Mouse (Mus musculus) thymus, postnatal 36 days (tissue): ENCODE measurements around the gene Tbx1.

Source experiments
- DNase-seq, 2 experiments: peaks; one replicate each; pipeline ENCODE4 v3.0.0; 2022; ENCODE audit warnings: mixed read lengths in 2 of 2

Gene Tbx1

GRCm38 (mm10) chr16:18589804-18590790 lies at the start of gene Tbx1:
TSS of gene Tbx1 (minus strand) at chr16:18590671.
- peak; percentile 63 to 67 for DNase-seq

DNA sequence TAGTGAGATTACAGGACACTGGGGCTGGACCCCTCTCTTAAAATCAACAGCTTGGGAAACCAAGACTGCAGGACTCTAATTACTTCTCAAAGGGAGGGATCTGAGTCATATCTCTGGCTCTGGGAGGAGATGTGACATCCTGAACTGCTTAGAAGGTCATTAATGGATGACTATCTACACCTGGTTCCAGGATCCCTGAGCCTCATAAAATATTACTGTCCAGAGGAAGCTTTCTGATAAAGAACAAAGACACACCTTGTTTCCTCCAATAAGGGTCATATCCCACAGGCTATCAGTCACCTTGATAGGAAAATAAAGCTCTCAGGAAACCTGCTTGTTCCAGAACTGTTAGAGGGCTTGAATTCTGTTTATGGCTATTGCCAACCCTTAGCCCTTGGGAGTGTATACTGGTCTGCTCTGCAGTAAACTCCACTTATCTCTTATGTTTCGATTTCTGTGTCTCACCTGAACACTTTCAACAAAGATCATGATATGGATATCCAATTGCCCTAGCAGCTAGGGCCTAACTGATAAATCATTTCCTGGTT lies 49.0 kb upstream of the Tbx1 start:
- no peak for DNase-seq

DNA sequence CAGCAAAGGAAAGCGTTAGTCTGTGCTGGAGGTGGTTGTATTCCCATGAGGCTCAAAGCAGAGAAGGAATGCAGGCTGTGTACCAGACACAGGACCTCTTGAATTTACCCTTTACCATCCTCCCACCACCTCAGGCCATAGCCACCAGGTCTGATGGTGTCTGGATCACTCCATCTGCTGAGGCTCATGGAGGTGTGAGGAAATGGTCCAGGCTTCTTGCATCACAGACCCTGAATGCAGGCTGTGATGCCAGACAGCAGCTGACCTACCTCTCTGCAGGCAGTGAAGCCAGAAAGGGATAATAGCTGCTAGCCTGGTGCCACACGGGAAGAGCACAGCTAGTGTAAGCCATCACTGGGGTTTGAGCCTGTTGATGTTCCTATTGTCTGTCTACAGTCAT lies 47.9 kb upstream of the Tbx1 start:
- no peak for DNase-seq

DNA sequence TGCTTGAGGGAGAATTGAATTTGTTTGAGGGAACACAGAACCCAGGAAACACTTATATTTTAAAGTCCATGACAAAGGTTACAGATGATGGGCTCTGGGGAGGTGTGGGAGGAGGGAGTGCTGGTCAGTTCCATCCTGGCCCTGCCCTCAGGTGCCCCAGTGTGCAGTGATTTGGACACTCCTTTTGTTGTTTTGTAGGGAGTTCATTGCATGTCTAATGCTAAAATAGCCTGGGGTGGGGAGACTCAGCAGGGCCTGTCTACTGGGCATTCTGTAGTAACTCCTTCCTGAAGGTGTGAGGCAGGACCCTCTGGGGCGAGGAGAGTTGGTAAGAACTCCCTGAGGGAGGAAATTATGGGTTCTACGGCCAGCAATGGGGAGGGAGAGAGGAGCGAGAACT lies 46.3 kb upstream of the Tbx1 start:
- DNase-seq: no peak

GRCm38 (mm10) chr16:18636401-18636800 lies 45.9 kb upstream of the Tbx1 start:
- DNase-seq: no peak

- DNase-seq: no peak
Observed at GRCm38 (mm10) chr16:18633333-18633732, 42.9 kb upstream of the Tbx1 start.

DNA sequence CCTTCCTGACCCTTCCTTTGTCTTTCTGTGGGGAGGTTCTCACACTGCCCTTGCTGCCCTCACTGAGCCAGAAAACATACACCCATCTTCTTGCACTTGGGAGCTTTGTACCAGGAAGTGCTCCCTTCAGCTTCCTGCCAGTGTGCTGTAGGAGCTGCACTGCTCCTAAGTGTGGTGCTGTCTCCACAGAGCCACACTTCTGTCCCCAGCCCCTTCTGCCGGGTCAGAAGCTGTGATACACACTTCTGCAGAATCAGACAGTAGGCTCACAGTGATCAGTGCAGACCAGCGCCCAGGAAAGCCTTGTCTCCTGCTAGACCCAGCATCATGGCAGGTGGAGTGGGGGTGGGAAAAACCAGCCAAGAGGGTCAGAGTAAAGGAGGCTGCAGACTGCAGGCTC lies 42.3 kb upstream of the Tbx1 start:
- DNase-seq: no peak

DNA sequence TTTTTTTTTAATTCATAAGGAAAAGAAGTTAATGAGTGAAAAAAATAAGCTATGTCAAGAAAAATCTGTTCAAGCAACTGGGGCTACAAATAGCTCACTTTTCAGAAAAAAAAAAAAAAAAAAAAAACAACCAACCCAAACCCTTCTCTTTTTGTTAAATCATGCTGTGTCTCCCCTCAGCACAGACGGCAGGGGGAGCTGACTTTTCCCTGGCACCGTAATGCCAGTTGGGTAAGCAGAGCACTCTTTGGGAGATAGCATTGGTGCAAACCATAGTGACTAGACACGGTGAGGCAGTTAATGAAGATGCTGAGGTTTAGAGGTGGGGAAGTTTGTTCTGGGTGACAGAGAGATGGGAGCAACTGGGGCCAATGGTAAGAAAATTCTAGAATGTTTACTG lies 41.6 kb upstream of the Tbx1 start:
- no peak for DNase-seq

DNA sequence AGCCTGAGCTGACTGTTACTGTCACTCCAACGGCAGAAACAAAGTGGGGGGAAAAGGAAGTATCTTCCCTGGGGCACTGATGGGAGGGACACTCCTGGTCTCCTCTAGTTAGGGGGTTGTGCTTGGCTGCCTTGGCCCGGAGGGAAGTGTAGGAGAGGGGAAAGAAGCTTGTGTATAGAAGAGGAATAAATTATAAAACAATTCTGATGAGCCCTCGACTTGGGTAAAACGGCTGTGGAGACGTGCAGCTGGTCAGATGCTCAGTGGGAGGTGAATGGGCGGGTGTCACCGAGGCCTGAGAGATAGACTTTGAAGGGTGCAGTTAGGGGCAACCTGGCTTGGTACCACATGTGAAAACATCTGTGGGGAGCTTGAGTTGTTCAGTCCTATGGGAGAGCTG lies 40.7 kb upstream of the Tbx1 start:
- DNase-seq: no peak

DNA sequence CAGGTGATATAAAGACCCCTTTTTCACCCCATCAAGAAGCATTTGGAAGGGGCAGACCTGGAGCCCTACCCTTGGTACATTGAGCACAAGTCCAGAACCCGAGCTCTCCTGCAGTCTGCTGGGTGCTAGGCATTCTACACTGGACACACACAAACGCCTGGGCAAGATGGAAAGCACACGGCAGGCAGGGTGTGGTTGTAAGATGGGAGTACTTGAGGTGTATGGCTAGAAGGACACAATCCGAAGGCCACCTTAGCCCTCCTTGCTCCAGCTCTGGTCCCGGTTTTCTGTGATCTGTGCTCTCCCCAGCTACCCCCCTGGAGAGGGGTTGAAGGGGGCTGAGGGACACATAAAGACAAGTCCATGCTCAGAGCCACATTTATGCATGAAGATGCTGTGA lies 39.8 kb upstream of the Tbx1 start:
- no peak for DNase-seq

- DNase-seq: peak; percentile 42 to 55
Observed at GRCm38 (mm10) chr16:18629390-18630231, 39.1 kb upstream of the Tbx1 start, which contains the start of gene Sept5. TSS of gene Sept5 (minus strand) at chr16:18629954.

- no peak for DNase-seq
Observed at GRCm38 (mm10) chr16:18628948-18629340, 38.5 kb upstream of the Tbx1 start.

- DNase-seq: no peak
Observed at GRCm38 (mm10) chr16:18628206-18628947, 37.9 kb upstream of the Tbx1 start.

DNA sequence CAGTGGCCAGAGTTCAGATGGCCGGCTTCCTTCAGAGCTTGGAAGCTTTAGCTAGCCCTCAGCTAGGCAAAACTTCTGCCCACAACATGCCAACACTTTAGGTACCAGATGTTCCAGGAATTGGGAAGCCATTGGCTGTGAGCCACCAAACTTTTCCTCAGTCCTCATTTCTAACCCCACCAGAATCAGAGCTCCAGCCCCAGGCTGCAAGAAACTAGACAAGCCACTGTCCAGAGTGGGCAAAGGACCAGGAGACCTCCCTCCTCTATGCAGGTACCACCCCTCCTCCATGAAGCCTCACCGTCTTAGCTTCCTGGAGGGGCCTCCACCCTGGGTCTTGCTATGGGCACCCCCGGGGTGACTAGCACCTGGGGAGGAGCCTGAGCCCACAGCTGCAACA lies 36.7 kb upstream of the Tbx1 start:
- DNase-seq: peak in 1 of 2 experiments; percentile 14

GRCm38 (mm10) chr16:18626376-18626878 lies 36.0 kb upstream of the Tbx1 start, which contains the start of gene Gm49601:
TSS of gene Gm49601 (minus strand) at chr16:18626427.
- peak; percentile 82 to 83 for DNase-seq

DNA sequence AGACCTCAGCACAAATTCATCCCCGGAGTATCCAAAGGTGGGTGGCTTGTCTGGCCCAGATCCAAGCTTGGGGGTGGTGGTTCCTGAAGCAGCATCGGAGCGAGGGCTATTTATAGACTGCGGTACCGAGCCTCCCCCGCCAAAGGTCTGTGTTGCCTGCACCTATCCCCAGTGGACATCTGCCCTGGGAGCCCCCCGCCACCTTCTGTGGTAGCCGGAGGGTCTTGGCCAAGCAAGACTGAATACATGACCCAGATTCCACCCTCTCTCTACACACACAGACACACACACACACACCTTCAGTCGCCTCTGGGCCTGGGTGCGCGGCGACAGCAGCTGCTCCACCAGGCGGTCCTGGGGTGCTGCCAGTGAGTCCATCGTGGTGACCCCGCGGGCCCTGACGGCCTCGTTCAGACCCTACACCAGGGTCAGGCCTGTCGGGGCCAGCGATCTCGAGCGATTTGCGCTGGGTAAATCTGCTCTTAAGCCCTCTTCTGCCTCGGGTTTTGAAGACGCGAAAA lies 35.4 kb upstream of the Tbx1 start:
- no peak for DNase-seq

GRCm38 (mm10) chr16:18625097-18625496 lies 34.6 kb upstream of the Tbx1 start:
- DNase-seq: no peak

DNA sequence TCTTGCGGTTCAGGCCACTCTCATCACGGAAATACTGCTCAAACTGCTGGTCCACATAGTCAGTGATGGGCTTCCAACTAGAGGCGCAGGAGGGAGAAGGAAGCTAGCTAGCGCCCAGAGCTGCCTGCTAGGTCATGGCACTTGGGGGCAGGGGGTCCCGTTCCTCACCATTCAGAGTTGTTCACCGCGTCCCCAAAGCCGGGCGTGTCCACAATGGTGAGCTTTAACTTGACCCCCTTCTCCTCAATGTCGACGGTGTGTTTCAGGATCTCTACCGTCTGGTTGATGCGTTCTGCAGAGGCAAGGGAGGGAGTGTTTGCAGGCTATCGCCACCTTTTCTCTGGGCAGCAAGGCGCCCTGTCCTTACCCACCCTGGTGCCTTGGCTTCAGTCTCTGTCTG lies 34.2 kb upstream of the Tbx1 start:
- no peak for DNase-seq

GRCm38 (mm10) chr16:18623751-18624540 lies 33.5 kb upstream of the Tbx1 start:
- DNase-seq: no peak

DNA sequence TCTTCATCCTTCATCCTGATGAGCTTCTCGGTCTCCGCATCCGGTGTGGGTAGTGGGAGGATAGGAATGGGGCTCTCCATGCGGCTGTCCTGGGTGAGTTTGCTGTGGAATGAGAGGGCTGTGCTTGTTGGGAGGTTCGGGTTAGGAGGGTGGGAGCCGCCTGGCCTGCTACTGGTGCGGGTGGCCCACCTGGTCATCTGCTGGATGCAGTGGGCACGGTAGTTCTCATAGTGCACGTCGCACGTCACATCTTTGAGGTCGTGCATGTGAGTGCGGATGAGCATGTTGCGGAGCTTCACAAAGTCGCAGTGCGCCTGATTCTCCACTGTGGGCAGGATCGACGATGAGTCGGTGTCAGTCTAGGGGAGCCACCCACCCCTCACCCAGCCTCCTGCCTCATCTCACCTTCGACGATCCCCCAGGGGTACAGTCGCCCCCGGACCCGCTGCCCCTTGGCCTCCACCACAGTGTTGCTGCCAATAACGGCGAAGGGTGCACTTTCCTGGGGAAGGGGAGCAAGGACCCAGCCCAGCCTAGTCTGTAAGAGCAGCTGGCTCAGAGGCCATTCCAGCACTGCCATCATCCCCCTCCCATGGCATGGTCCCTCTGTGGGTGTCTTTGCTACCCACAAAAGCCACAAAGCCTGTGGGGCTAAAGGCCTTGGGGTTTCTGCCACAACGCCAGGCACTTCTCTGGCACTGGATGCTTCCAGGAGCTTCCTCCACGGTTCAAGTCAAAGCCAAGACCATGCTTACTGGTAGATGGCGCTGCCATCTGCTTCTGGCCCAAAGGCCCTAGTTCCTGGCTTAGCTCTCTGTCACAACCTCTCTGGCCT lies 32.7 kb upstream of the Tbx1 start:
- DNase-seq: no peak
